Mouse (Mus musculus) layer of hippocampus, adult 9-10 months (tissue): Measurements from ENCODE around the gene Reck.

Experiments used
- DNase-seq: peaks from one replicate; pipeline ENCODE4 v3.0.0; 2022; ENCODE audit warnings: low spot score

Gene Reck

GRCm38 (mm10) chr4:43903690-43904089, 28.4 kb downstream of the Reck start:
- DNase-seq = no peak

GRCm38 (mm10) chr4:43906443-43906842, 31.1 kb downstream of the Reck start:
- DNase-seq = peak; percentile 50

- DNase-seq = no peak
These were observed 42.9 kb downstream of the Reck start for GRCm38 (mm10) chr4:43918221-43918620.

- no peak for DNase-seq
These were observed 45.3 kb downstream of the Reck start for GRCm38 (mm10) chr4:43920602-43921001.

GRCm38 (mm10) chr4:43925125-43925524, 49.8 kb downstream of the Reck start:
- no peak for DNase-seq

- DNase-seq = peak; percentile 64
These were observed 50.4 kb downstream of the Reck start for GRCm38 (mm10) chr4:43925779-43926178.

- no peak for DNase-seq
These were observed 52.5 kb downstream of the Reck start for GRCm38 (mm10) chr4:43927826-43928225.

GRCm38 (mm10) chr4:43931877-43932276, 56.5 kb downstream of the Reck start:
- no peak for DNase-seq

- no peak for DNase-seq
These were observed 60.9 kb downstream of the Reck start for GRCm38 (mm10) chr4:43936186-43936585.

- DNase-seq = no peak
These were observed 61.7 kb downstream of the Reck start for GRCm38 (mm10) chr4:43936749-43937674.

- no peak for DNase-seq
These were observed 66.0 kb downstream of the Reck start for GRCm38 (mm10) chr4:43941315-43941714.

GRCm38 (mm10) chr4:43942421-43942820, 67.1 kb downstream of the Reck start:
- DNase-seq = no peak

- DNase-seq = no peak
These were observed 72.2 kb downstream of the Reck start for GRCm38 (mm10) chr4:43947571-43947970.

- no peak for DNase-seq
These were observed 82.0 kb downstream of the Reck start, which contains the start of gene Glipr2 for GRCm38 (mm10) chr4:43957292-43957845. TSS of gene Glipr2 (plus strand) at chr4:43957401.

- no peak for DNase-seq
These were observed 82.6 kb downstream of the Reck start for GRCm38 (mm10) chr4:43957846-43958461.

- DNase-seq = no peak
These were observed 84.3 kb downstream of the Reck start for GRCm38 (mm10) chr4:43959523-43960179.

- DNase-seq = no peak
These were observed 84.9 kb downstream of the Reck start for GRCm38 (mm10) chr4:43960207-43960606.

GRCm38 (mm10) chr4:43964326-43964833, 89.0 kb downstream of the Reck start:
- DNase-seq = no peak

GRCm38 (mm10) chr4:43964951-43965684, 89.8 kb downstream of the Reck start:
- no peak for DNase-seq

- DNase-seq = no peak
These were observed 90.7 kb downstream of the Reck start for GRCm38 (mm10) chr4:43965856-43966535.

- DNase-seq = no peak
These were observed 93.3 kb downstream of the Reck start for GRCm38 (mm10) chr4:43968650-43969049.
